Mouse (Mus musculus): ENCODE data around the gene Meis1.

Meis1 gene

GRCm38 (mm10) chr11:18990244-18990677, 28.5 kb downstream of the Meis1 start:
- no peak for DNase-seq (ENCODE audit: low spot score in 2 of 2)

- DNase-seq (ENCODE audit: low spot score in 2 of 2) = no peak
Observed at GRCm38 (mm10) chr11:18989669-18990243, 29.0 kb downstream of the Meis1 start.

GRCm38 (mm10) chr11:18988637-18989263, 30.0 kb downstream of the Meis1 start:
- DNase-seq (ENCODE audit: low spot score in 2 of 2) = no peak

GRCm38 (mm10) chr11:18983813-18984212, 35.0 kb downstream of the Meis1 start:
- DNase-seq (ENCODE audit: low spot score in 2 of 2) = no peak

GRCm38 (mm10) chr11:18983294-18983693, 35.5 kb downstream of the Meis1 start:
- DNase-seq (ENCODE audit: low spot score in 2 of 2) = no peak

GRCm38 (mm10) chr11:18982331-18982730, 36.5 kb downstream of the Meis1 start:
- DNase-seq (ENCODE audit: low spot score in 2 of 2) = no peak

- DNase-seq (ENCODE audit: low spot score in 2 of 2) = no peak
Observed at GRCm38 (mm10) chr11:18981367-18981766, 37.4 kb downstream of the Meis1 start.

- no peak for DNase-seq (ENCODE audit: low spot score in 2 of 2)
Observed at GRCm38 (mm10) chr11:18980615-18981014, 38.2 kb downstream of the Meis1 start.

GRCm38 (mm10) chr11:18975087-18975486, 43.7 kb downstream of the Meis1 start:
- DNase-seq (ENCODE audit: low spot score in 2 of 2) = no peak

- DNase-seq (ENCODE audit: low spot score in 2 of 2) = no peak
Observed at GRCm38 (mm10) chr11:18973808-18974207, 45.0 kb downstream of the Meis1 start.

GRCm38 (mm10) chr11:18972968-18973367, 45.8 kb downstream of the Meis1 start:
- no peak for DNase-seq (ENCODE audit: low spot score in 2 of 2)

- DNase-seq (ENCODE audit: low spot score in 2 of 2) = no peak
Observed at GRCm38 (mm10) chr11:18971551-18971950, 47.2 kb downstream of the Meis1 start.

GRCm38 (mm10) chr11:18969920-18970336, 48.9 kb downstream of the Meis1 start:
- DNase-seq (ENCODE audit: low spot score in 2 of 2) = no peak

- DNase-seq (ENCODE audit: low spot score in 2 of 2) = no peak
Observed at GRCm38 (mm10) chr11:18964418-18964817, 54.4 kb downstream of the Meis1 start.

GRCm38 (mm10) chr11:18963202-18964136, 55.3 kb downstream of the Meis1 start:
- DNase-seq (ENCODE audit: low spot score in 2 of 2) = no peak

- DNase-seq (ENCODE audit: low spot score in 2 of 2) = no peak
Observed at GRCm38 (mm10) chr11:18959465-18959864, 59.3 kb downstream of the Meis1 start.

- no peak for DNase-seq (ENCODE audit: low spot score in 2 of 2)
Observed at GRCm38 (mm10) chr11:18957805-18958770, 60.7 kb downstream of the Meis1 start.

GRCm38 (mm10) chr11:18957097-18957804, 61.5 kb downstream of the Meis1 start:
- DNase-seq (ENCODE audit: low spot score in 2 of 2) = no peak

GRCm38 (mm10) chr11:18955969-18956368, 62.8 kb downstream of the Meis1 start:
- DNase-seq (ENCODE audit: low spot score in 2 of 2) = no peak

GRCm38 (mm10) chr11:18954852-18955251, 63.9 kb downstream of the Meis1 start:
- no peak for DNase-seq (ENCODE audit: low spot score in 2 of 2)

- DNase-seq (ENCODE audit: low spot score in 2 of 2) = no peak
Observed at GRCm38 (mm10) chr11:18953892-18954291, 64.9 kb downstream of the Meis1 start.
